Mouse (Mus musculus) small intestine, adult 2 months (tissue): Measurements from ENCODE around the gene N4bp2l2. TPM values are rescaled to one million over a fixed set of nuclear protein-coding genes. Genes with fewer than 3 reads are reported as not detected.

Experiments
- H3K27ac ChIP-seq: fragments of 200-500 bp; 2 replicates; pipeline ENCODE4 v1.5.1; 2012; ENCODE audit warnings: low read depth, low read length, control low read depth, inconsistent platforms; ENCODE audit not compliant: insufficient read depth
- H3K27me3 ChIP-seq: fragments of 200-500 bp; 2 replicates; pipeline ENCODE4 v1.6.1; 2012; ENCODE audit warnings: mild to moderate bottlenecking, moderate library complexity, low read length, inconsistent platforms; ENCODE audit not compliant: control insufficient read depth, insufficient read depth
- H3K36me3 ChIP-seq: fragments of 200-500 bp; 2 replicates; pipeline ENCODE4 v1.6.1; 2012; ENCODE audit warnings: mild to moderate bottlenecking, low read length, control low read depth, inconsistent platforms; ENCODE audit not compliant: control insufficient read depth, insufficient read depth
- H3K4me1 ChIP-seq: fragments of 200-500 bp; 2 replicates; pipeline ENCODE4 v1.6.1; 2012; ENCODE audit warnings: low read length, inconsistent platforms, mixed read lengths; ENCODE audit not compliant: control insufficient read depth, insufficient read depth, insufficient read length
- H3K4me3 ChIP-seq: fragments of 200-500 bp; 2 replicates; pipeline ENCODE4 v1.5.1; 2012; ENCODE audit warnings: low read depth, mild to moderate bottlenecking, control low read depth, inconsistent platforms, low read length, moderate library complexity
- CTCF ChIP-seq: fragments of 200-500 bp; IDR thresholded peaks from 2 replicates; pipeline ENCODE4 v1.5.1; 2012; ENCODE audit warnings: low read depth, mild to moderate bottlenecking, control low read depth, inconsistent platforms, low read length, moderate library complexity, mixed read lengths; ENCODE audit not compliant: insufficient replicate concordance, insufficient read length; ENCODE audit errors: extremely low read depth
- POLR2A ChIP-seq: fragments of 200-500 bp; IDR thresholded peaks from 2 replicates; pipeline ENCODE4 v1.6.1; 2012; ENCODE audit warnings: low read depth, mild to moderate bottlenecking, control low read depth, inconsistent platforms, low read length, moderate library complexity
- WGBS: fragments of 180-500 bp; shearing (Covaris S2); methylation state at CpG from one replicate; pipeline ENCODE4 v1.1.7; 2018; 5-methylcytosine and 5-hydroxymethylcytosine counted together
- polyA plus RNA-seq: library from polyadenylated mRNA; depleted of rRNA; stranded (reverse); fragments of >200 nt; gene quantifications from 2 replicates; pipeline ENCODE4 v1.2.3, GENCODE M21; 2012; rRNA removed

The N4bp2l2 gene
- polyA plus RNA-seq, 1 experiment, result 1.7 TPM

DNA sequence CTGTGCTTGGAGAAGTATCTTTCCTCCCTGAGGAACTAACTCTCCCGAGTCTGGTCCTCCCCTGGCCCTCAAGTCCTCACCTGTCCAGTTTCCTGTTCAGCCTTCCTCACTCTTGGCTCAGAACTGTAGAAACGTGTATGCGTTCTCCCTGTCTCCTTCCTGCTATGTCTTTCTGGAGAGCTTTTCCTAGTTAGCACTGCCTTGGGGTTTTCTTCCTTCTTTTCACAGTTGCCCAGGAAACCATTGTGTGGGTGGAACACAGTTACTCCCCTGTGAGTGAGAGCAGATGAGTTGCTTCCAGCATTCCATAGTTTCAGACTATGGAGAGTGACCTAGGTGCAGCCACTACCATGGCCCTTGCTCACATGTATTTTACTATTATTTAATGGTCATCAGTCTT is 99.8 kb downstream of the N4bp2l2 start:
- WGBS, result 55% methylated on average over 3 of the region's 3 CpGs
- Histone ChIP-seq H3K4me1 (peaks cover 12% of the 10 kb centered on the region; the same call in 1 of the 2 replicates), H3K36me3 (peaks cover 11% of the 10 kb centered on the region), H3K27ac (no peak overlapping the region), H3K4me3 (no peak overlapping the region), H3K27me3 (no peaks in the 10 kb centered on the region)
- TF ChIP-seq CTCF (no peak), POLR2A (no peak)

DNA sequence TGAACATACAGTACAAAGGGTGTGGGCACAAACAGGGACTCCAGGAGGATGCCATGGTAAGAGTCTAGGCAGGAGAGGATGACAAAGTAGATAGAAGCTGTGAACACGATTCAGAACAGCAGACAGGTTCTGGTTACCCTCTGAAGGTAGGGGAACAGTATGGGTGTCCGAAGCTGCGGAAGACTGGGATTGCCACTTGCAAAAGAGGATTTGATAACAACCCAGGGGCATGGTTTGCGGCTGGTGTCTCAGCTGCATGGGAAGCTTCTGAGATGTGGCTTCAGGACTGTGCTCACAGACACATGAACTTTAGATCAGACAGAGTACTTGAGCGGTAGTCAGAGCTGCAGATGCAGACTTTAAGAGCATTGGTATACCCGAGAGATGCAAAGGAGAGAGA is 101.6 kb downstream of the N4bp2l2 start:
- no peak overlapping the region for H3K4me3 ChIP-seq
- peaks cover 11% of the 10 kb centered on the region for H3K36me3 ChIP-seq
- H3K27me3 ChIP-seq, result no peaks in the 10 kb centered on the region
- H3K4me1 ChIP-seq, result peaks cover 12% of the 10 kb centered on the region; the same call in 1 of the 2 replicates
- H3K27ac ChIP-seq, result no peak overlapping the region
- 96% methylated on average over 6 of the region's 6 CpGs for WGBS
- TF ChIP-seq CTCF (no peak), POLR2A (no peak)

DNA sequence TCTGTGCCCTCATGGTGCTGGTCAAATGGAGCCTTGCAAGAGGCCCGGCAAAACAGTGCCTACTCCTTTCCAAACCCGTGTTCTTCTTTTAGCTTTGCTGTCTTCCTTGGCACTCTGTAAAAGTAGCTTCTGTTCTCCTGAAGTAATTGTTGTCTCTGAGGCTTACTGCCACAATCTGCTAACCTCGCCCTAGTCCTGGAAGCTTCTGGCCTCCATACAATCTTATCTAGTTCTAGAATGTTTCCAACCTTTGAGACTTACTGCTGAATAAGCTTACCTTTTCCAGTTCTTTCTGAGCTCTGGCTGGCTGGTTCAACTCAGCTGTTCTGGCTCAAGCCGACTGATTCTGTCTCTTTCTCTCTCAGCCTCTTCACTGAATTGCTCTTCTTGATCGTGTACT is 104.2 kb downstream of the N4bp2l2 start:
- Histone ChIP-seq H3K4me1 (peaks cover 12% of the 10 kb centered on the region; the same call in 1 of the 2 replicates), H3K27ac (peak overlapping the region; percentile 99), H3K4me3 (no peak overlapping the region), H3K36me3 (peaks cover 2% of the 10 kb centered on the region), H3K27me3 (no peaks in the 10 kb centered on the region)
- no peak for TF ChIP-seq CTCF
- TF ChIP-seq POLR2A, result no peak
- 30% methylated on average over 5 of the region's 5 CpGs for WGBS

DNA sequence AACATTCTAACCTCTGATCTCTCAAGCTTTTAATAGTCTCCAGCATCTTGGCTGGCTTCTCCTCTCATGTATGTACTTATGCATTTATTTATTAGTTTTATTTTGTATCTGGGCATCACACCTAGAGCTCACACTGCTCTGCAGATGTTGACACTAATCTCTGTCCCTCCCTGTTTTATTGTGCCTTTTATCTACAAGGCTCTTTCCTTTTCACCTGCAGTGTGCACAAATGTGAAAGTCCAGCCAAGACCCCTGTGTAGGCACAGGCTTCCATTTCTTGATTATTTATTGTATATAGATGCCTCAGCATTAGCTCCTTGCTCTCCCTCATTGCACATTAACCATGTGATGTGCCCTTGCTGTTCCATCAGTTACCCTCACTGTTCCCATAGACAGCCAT is 104.6 kb downstream of the N4bp2l2 start:
- peak overlapping the region; percentile 99 for H3K27ac ChIP-seq
- peaks cover 2% of the 10 kb centered on the region for H3K36me3 ChIP-seq
- H3K27me3 ChIP-seq, result no peaks in the 10 kb centered on the region
- peaks cover 12% of the 10 kb centered on the region; the same call in 1 of the 2 replicates for H3K4me1 ChIP-seq
- H3K4me3 ChIP-seq, result no peak overlapping the region
- TF ChIP-seq CTCF, result no peak
- TF ChIP-seq POLR2A, result no peak

DNA sequence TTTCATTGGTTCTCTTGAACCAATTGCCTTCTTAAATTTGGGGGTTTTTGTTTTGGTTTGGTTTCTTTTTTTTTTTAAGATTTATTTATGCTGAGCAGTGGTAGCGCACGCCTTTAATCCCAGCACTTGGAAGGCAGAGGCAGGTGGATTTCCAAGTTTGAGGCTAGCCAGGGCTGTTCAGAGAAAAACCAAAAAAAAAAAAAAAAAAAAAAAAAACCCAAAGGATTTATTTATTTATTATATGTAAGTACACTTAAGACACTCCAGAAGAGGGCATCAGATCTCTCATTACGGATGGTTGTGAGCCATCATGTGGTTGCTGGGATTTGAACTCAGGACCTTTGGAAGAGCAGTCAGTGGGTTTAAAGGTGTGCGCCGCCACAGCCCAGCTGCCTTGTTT is 105.1 kb downstream of the N4bp2l2 start:
- Histone ChIP-seq H3K36me3 (peaks cover 2% of the 10 kb centered on the region), H3K4me1 (peaks cover 12% of the 10 kb centered on the region; the same call in 1 of the 2 replicates)

DNA sequence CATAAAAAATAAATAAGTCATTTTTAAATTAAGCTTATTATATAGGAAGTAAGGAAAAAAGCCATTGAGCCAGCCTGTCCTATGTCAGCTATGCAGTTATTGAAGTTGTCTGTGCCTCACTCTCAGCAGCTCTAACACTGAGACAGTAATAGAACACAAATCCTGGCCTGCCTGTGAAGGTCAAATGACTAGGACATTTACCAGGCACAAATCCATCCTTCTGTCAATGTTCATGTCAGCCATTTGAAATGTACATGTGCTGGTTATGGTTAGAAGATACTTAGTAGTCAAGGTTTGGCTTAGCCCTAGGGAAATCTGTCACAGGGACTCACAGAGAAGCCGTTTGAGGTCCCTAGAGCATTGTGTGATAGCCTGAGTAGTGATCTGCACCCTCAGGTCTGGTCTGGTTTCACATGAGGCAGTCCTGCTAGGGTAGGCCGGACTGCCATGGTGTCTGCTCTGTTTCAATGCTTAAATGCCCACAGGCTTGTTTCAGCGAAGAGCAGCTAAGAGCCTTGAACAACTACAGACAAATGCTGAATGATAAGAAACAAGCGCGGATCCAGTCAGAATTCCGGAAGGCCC is 106.4 kb downstream of the N4bp2l2 start:
- no peak overlapping the region for H3K4me3 ChIP-seq
- peaks cover 2% of the 10 kb centered on the region for H3K36me3 ChIP-seq
- TF ChIP-seq POLR2A, result no peak
- no peak for TF ChIP-seq CTCF
- no peaks in the 10 kb centered on the region for H3K27me3 ChIP-seq
- 94% methylated on average over 6 of the region's 6 CpGs for WGBS
- H3K4me1 ChIP-seq, result peaks cover 12% of the 10 kb centered on the region; the same call in 1 of the 2 replicates
- H3K27ac ChIP-seq, result no peak overlapping the region

More for the DNA sequence above, 105.1 kb downstream of the N4bp2l2 start:
- no peak overlapping the region for H3K27ac ChIP-seq
- no peaks in the 10 kb centered on the region for H3K27me3 ChIP-seq
- TF ChIP-seq POLR2A (no peak), CTCF (no peak)
- H3K4me3 ChIP-seq, result no peak overlapping the region
- 73% methylated on average over 5 of the region's 5 CpGs for WGBS

Other genes with a start within 250 kb of the N4bp2l2 start
- gene Zar1l, start 148.0 kb downstream of the N4bp2l2 start, polyA plus RNA-seq, result not detected in 2 replicates
- gene Brca2, start 143.6 kb downstream of the N4bp2l2 start, polyA plus RNA-seq, result 0.72 and 1.8 TPM in 2 replicates
- 4.9 and 7.6 TPM in 2 replicates for gene N4bp2l1, start 69.0 kb downstream of the N4bp2l2 start, polyA plus RNA-seq
- 0.34 and 1.0 TPM in 2 replicates for gene Pds5b, start 7.6 kb upstream of the N4bp2l2 start, polyA plus RNA-seq